9 mouse cellular contexts compared by ENCODE assay signal in genomic region chr7:83878676-83879448, GRCm38 (mm10). TPM values are rescaled to one million over a fixed set of nuclear protein-coding genes. Genes with fewer than 3 reads are reported as not detected.
DNase-seq lines count a peak whose midpoint lies in the region; ATAC-seq lines count a peak whose summit lies in the region.
"Had no signal": no experiment of that assay in that cellular context is flagged by ENCODE, and none has a peak within 500 bp of the region (broad histone marks: within the 10 kb centered on the region; RNA-seq: fewer than 3 reads in every experiment).

No protein-coding gene starts in this region.

- H3K27ac ChIP-seq in liver, embryonic 15.5 days (replicated peaks): no peak overlapping the region
- H3K27ac ChIP-seq in liver, embryonic 11.5 days (ENCODE audit: low read depth, low read length): no peak overlapping the region
- peak overlapping the region; percentile 75 for H3K27ac ChIP-seq in brown adipose tissue, adult 24 weeks (replicated peaks; ENCODE audit: low read depth, low read length)
- peak overlapping the region; percentile 36; the same call in 1 of the 2 replicates for H3K27ac ChIP-seq in hindbrain, embryonic 16.5 days (ENCODE audit: low read depth, low read length)
- peak overlapping the region; percentile 37; the same call in 1 of the 2 replicates for H3K27ac ChIP-seq in midbrain, embryonic 15.5 days
- H3K27ac ChIP-seq: liver, embryonic 14.5 days had no signal

- H3K9me3 ChIP-seq in liver, embryonic 15.5 days (replicated peaks): no peaks in the 10 kb centered on the region
- no peaks in the 10 kb centered on the region for H3K9me3 ChIP-seq in liver, embryonic 11.5 days (ENCODE audit: control insufficient read depth, low read length)
- no peaks in the 10 kb centered on the region for H3K9me3 ChIP-seq in hindbrain, embryonic 16.5 days (ENCODE audit: control insufficient read depth, low read length)
- H3K9me3 ChIP-seq in midbrain, embryonic 15.5 days: no peaks in the 10 kb centered on the region

- DNase-seq in liver, embryonic 11.5 days (ENCODE audit: low spot score): no peak
- no peak for DNase-seq in adrenal gland, postnatal 25 days
- DNase-seq in natural killer cell, adult 2 months (ENCODE audit: low spot score in 2 of 2): no peak
- DNase-seq in gastrocnemius, adult 18-20 months (ENCODE audit: low spot score): no peak

- H3K4me3 ChIP-seq in liver, embryonic 15.5 days (replicated peaks): no peak overlapping the region
- no peak overlapping the region for H3K4me3 ChIP-seq in liver, embryonic 11.5 days (ENCODE audit: low read depth, low read length)
- H3K4me3 ChIP-seq in brown adipose tissue, adult 24 weeks (ENCODE audit: insufficient read depth, low read depth, low read length): peak overlapping the region; percentile 17; the same call in 1 of the 2 replicates
- no peak overlapping the region for H3K4me3 ChIP-seq in hindbrain, embryonic 16.5 days (ENCODE audit: low read length)
- H3K4me3 ChIP-seq in midbrain, embryonic 15.5 days: no peak overlapping the region

- no peak for ATAC-seq in liver, embryonic 15.5 days (ENCODE audit: insufficient read depth)
- no peak for ATAC-seq in liver, embryonic 11.5 days (replicated peaks; ENCODE audit: low FRiP score)
- no peak for ATAC-seq in hindbrain, embryonic 16.5 days
- no peak for ATAC-seq in midbrain, embryonic 15.5 days (replicated peaks)

- H3K4me2 ChIP-seq in liver, embryonic 15.5 days: peak overlapping the region; percentile 10
- no peak overlapping the region for H3K4me2 ChIP-seq in liver, embryonic 11.5 days
- peak overlapping the region; percentile 44 for H3K4me2 ChIP-seq in hindbrain, embryonic 16.5 days (ENCODE audit: low read length)
- H3K4me2 ChIP-seq in midbrain, embryonic 15.5 days: peak overlapping the region; percentile 67

- H3K9ac ChIP-seq in liver, embryonic 15.5 days: no peak overlapping the region
- H3K9ac ChIP-seq in liver, embryonic 11.5 days (ENCODE audit: low read depth, low read length): no peak overlapping the region
- no peak overlapping the region for H3K9ac ChIP-seq in hindbrain, embryonic 16.5 days (ENCODE audit: low read depth, low read length)
- H3K9ac ChIP-seq in midbrain, embryonic 15.5 days: no peak overlapping the region
- H3K9ac ChIP-seq: liver, embryonic 14.5 days had no signal

- 53% methylated on average over 5 of the region's 5 CpGs for WGBS in liver, embryonic 15.5 days (ENCODE audit: insufficient replicate concordance)
- 48% methylated on average over 5 of the region's 5 CpGs for WGBS in liver, embryonic 11.5 days
- 7% methylated on average over 5 of the region's 5 CpGs for WGBS in hindbrain, embryonic 16.5 days
- WGBS in midbrain, embryonic 15.5 days: 5% methylated on average over 5 of the region's 5 CpGs

- peaks cover 60% of the 10 kb centered on the region for H3K4me1 ChIP-seq in liver, embryonic 15.5 days (replicated peaks)
- H3K4me1 ChIP-seq in liver, embryonic 11.5 days (replicated peaks; ENCODE audit: control insufficient read depth, insufficient read depth, low read length): peaks cover 35% of the 10 kb centered on the region
- H3K4me1 ChIP-seq in brown adipose tissue, adult 24 weeks (ENCODE audit: control insufficient read depth, insufficient read depth, insufficient read length, low read length): peaks cover 27% of the 10 kb centered on the region
- H3K4me1 ChIP-seq in hindbrain, embryonic 16.5 days (ENCODE audit: control insufficient read depth, insufficient read depth, low read depth, low read length): peaks cover 43% of the 10 kb centered on the region
- H3K4me1 ChIP-seq in midbrain, embryonic 15.5 days: peaks cover 49% of the 10 kb centered on the region

- no peaks in the 10 kb centered on the region for H3K27me3 ChIP-seq in liver, embryonic 15.5 days
- H3K27me3 ChIP-seq in liver, embryonic 11.5 days (replicated peaks; ENCODE audit: control insufficient read depth, insufficient read depth, low read length): no peaks in the 10 kb centered on the region
- no peaks in the 10 kb centered on the region for H3K27me3 ChIP-seq in hindbrain, embryonic 16.5 days (replicated peaks; ENCODE audit: control insufficient read depth, insufficient read depth, low read length)
- no peaks in the 10 kb centered on the region for H3K27me3 ChIP-seq in midbrain, embryonic 15.5 days (replicated peaks)

- peaks cover 53% of the 10 kb centered on the region for H3K36me3 ChIP-seq in liver, embryonic 15.5 days (replicated peaks)
- H3K36me3 ChIP-seq in liver, embryonic 11.5 days (ENCODE audit: control insufficient read depth, insufficient read depth, low read length): peaks cover 11% of the 10 kb centered on the region
- H3K36me3 ChIP-seq in hindbrain, embryonic 16.5 days (ENCODE audit: control insufficient read depth, insufficient read depth, low read length): 0 out of 2 replicates have a peak, but pooled peaks cover 9% of the 10 kb centered on the region
- no peaks in the 10 kb centered on the region for H3K36me3 ChIP-seq in midbrain, embryonic 15.5 days (replicated peaks)

RNA-seq across cellular contexts. Expression of gene Tlnrd1, which starts 5.2 kb away (rescaled TPM):
- 11.1 and 13.4 TPM in 2 replicates for polyA plus RNA-seq in liver, embryonic 15.5 days (2015; fragmentation: Nextera tagmentation; extraction: Ambion mirVana)
- 16.4 and 17.4 TPM in 2 replicates for polyA plus RNA-seq in liver, embryonic 11.5 days (2014; fragmentation: Nextera tagmentation; extraction: Ambion mirVana)
- 6.5 and 8.8 TPM in 2 replicates for polyA plus RNA-seq in brown adipose tissue, adult 24 weeks (2012; ENCODE audit: insufficient read depth, insufficient read length, missing spikeins)
- polyA plus RNA-seq in hindbrain, embryonic 16.5 days (2015; fragmentation: Nextera tagmentation; extraction: Ambion mirVana): 6.2 and 7.8 TPM in 2 replicates
- polyA plus RNA-seq in midbrain, embryonic 15.5 days (2015; fragmentation: Nextera tagmentation; extraction: Ambion mirVana): 10.1 and 12.1 TPM in 2 replicates
- total RNA-seq in adrenal gland, postnatal 25 days (2021): 16.7 and 17.4 TPM in 2 replicates
- total RNA-seq in gastrocnemius, adult 18-20 months (2021): 1 to 10 TPM; 1.4 to 3.6 TPM

RNA-seq across cellular contexts. Expression of gene Mesd, which starts 5.4 kb away (rescaled TPM):
- polyA plus RNA-seq in liver, embryonic 15.5 days (2015; fragmentation: Nextera tagmentation; extraction: Ambion mirVana): 41.7 and 46.9 TPM in 2 replicates
- polyA plus RNA-seq in liver, embryonic 11.5 days (2014; fragmentation: Nextera tagmentation; extraction: Ambion mirVana): 92.6 and 93.0 TPM in 2 replicates
- 19.9 and 33.7 TPM in 2 replicates for polyA plus RNA-seq in brown adipose tissue, adult 24 weeks (2012; ENCODE audit: insufficient read depth, insufficient read length, missing spikeins)
- polyA plus RNA-seq in hindbrain, embryonic 16.5 days (2015; fragmentation: Nextera tagmentation; extraction: Ambion mirVana): 63.7 and 83.8 TPM in 2 replicates
- 64.7 and 67.1 TPM in 2 replicates for polyA plus RNA-seq in midbrain, embryonic 15.5 days (2015; fragmentation: Nextera tagmentation; extraction: Ambion mirVana)
- total RNA-seq in adrenal gland, postnatal 25 days (2021): 80.6 and 96.9 TPM in 2 replicates
- 10 to 100 TPM; 23.4 to 28.7 TPM for total RNA-seq in gastrocnemius, adult 18-20 months (2021)

Comparison
In these comparisons a context has a peak if more than half of its experiments do, and no peak if none do; other contexts are left out.
1. H3K27ac ChIP-seq: peak in brown adipose tissue, adult 24 weeks (single experiment), hindbrain, embryonic 16.5 days (single experiment) and midbrain, embryonic 15.5 days (single experiment); none in liver, embryonic 15.5 days (single experiment) and liver, embryonic 11.5 days (single experiment).